Mouse (Mus musculus) lung, postnatal 0 days (tissue): ENCODE data around the gene Matn1. TPM values are rescaled to one million over a fixed set of nuclear protein-coding genes. Genes with fewer than 3 reads are reported as not detected.

ENCODE experiments used
- ATAC-seq: fragments of 200-750 bp; cut with Nextera tagmentation; 2 replicates; pipeline ENCODE4 v1.8.0; 2017; ENCODE audit warnings: moderate library complexity
- DNase-seq: peaks from one replicate; pipeline ENCODE4 v3.0.0-alpha.2; 2016; ENCODE audit warnings: low spot score
- H3K27ac ChIP-seq: fragments of 300-500 bp; sonication (generic); 2 replicates; pipeline ENCODE4 v1.5.1; 2014; ENCODE audit warnings: antibody characterized with exemption, mild to moderate bottlenecking, low read length, mixed read lengths
- H3K27me3 ChIP-seq: fragments of 300-500 bp; sonication (generic); replicated peaks from 2 replicates; pipeline ENCODE4 v1.6.1; 2014; ENCODE audit warnings: low read length, mixed read lengths; ENCODE audit not compliant: insufficient read depth
- H3K36me3 ChIP-seq: fragments of 300-500 bp; sonication (generic); 2 replicates; pipeline ENCODE4 v1.6.1; 2014; ENCODE audit warnings: low read length, mixed read lengths; ENCODE audit not compliant: insufficient read depth
- H3K4me1 ChIP-seq: fragments of 300-500 bp; sonication (generic); 2 replicates; pipeline ENCODE4 v1.6.1; 2014; ENCODE audit warnings: antibody characterized with exemption, low read depth, low read length, mixed read lengths; ENCODE audit not compliant: insufficient read depth
- H3K4me2 ChIP-seq: fragments of 300-500 bp; sonication (generic); replicated peaks from 2 replicates; pipeline ENCODE4 v1.6.1; 2014; ENCODE audit warnings: low read depth, mild to moderate bottlenecking, low read length, moderate library complexity, mixed read lengths
- H3K4me3 ChIP-seq: fragments of 300-500 bp; sonication (generic); 2 replicates; pipeline ENCODE4 v1.5.1; 2014; ENCODE audit warnings: low read depth, low read length
- H3K9ac ChIP-seq: fragments of 300-500 bp; sonication (generic); replicated peaks from 2 replicates; pipeline ENCODE4 v1.6.1; 2014; ENCODE audit warnings: low read depth, mild to moderate bottlenecking
- H3K9me3 ChIP-seq: fragments of 300-500 bp; sonication (generic); 2 replicates; pipeline ENCODE4 v1.6.1; 2016; ENCODE audit warnings: low read length, mixed read lengths
- CTCF ChIP-seq: IDR thresholded peaks from 2 replicates; pipeline ENCODE4 v1.5.1; 2016; ENCODE audit warnings: antibody characterized with exemption, mild to moderate bottlenecking
- EP300 ChIP-seq: IDR thresholded peaks from 2 replicates; pipeline ENCODE4 v1.6.1; 2016; ENCODE audit warnings: antibody characterized with exemption, mild to moderate bottlenecking, control low read depth
- WGBS: fragments of 180-500 bp; shearing (Covaris S2); extraction: QIAGEN DNeasy Blood & Tissue Kit; methylation state at CpG from one replicate; pipeline ENCODE4 v1.1.7; 2014; 5-methylcytosine and 5-hydroxymethylcytosine counted together
- polyA plus RNA-seq: library from polyadenylated mRNA; unstranded; fragments of >200 nt; fragmentation: Nextera tagmentation; extraction: Ambion mirVana; gene quantifications from 2 replicates; pipeline ENCODE4 v1.2.1, GENCODE M21; 2015

The Matn1 gene
- polyA plus RNA-seq, 1 experiment from 2014 or later: not detected

DNA sequence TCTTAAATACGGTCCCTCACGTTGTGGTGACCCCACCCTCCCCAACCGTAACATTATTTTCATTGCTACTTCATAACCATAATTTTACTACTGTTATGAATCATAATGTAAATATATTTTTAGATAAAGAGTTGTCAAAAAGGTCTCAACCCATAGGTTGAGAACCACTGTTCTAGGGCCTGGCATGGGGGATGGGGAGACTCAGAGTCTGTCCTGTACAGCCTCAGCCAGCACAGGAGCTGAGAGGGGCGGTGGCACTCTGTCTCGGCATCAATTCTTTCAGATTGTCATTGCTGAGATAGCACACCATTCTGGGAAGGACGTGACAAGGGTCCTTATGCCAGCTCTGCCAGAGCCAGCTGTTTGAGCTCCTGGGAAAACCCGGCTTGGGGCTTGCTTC is 29.7 kb upstream of the Matn1 start:
- no peak overlapping the region; the same call in 1 of the 2 replicates for H3K4me3 ChIP-seq
- DNase-seq: no peak
- no peak overlapping the region for H3K9ac ChIP-seq
- peak overlapping the region; percentile 19; the same call in 1 of the 2 replicates for H3K4me2 ChIP-seq
- H3K9me3 ChIP-seq: no peaks in the 10 kb centered on the region
- H3K4me1 ChIP-seq: no peaks in the 10 kb centered on the region
- no peaks in the 10 kb centered on the region for H3K36me3 ChIP-seq
- ATAC-seq: no peak
- TF ChIP-seq EP300 (no peak), CTCF (no peak)
- WGBS: 43% methylated on average over 7 of the region's 7 CpGs
- no peaks in the 10 kb centered on the region for H3K27me3 ChIP-seq
- H3K27ac ChIP-seq: no peak overlapping the region

DNA sequence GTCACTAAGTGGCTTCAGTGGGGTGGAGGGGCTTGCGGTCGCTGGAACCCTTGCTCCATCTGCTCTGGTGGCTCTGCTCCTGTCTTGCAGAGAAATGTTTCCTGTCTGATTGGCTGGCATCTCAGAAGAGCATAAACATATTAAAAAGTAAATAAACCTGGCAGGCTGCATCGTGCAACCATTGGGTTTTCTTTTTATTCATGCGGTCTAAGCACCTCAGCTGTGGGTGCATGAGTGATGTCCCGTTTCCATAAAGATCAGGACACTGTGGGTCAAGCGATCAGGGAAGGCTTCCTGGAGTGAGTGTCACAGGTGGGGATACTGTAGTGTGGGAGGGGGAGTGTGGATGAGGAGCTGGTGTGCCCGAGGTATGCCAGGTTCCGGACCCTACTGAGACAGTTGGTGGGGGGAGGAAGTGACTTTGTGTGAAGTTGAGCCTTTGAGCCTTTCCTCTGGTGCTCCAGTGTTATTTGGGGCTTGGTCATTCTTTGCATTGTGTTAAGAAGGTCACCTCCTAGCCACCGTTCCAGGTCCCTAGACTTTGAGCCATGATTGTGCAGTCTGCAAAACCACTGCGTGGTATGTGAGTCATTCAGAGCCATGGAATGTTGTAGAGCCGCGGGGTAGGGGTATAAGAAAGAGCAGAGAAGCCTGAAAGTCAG is 29.0 kb upstream of the Matn1 start:
- 48% methylated on average over 12 of the region's 12 CpGs for WGBS
- no peak for DNase-seq
- TF ChIP-seq CTCF (no peak), EP300 (no peak)
- H3K27me3 ChIP-seq: no peaks in the 10 kb centered on the region
- no peak overlapping the region for H3K9ac ChIP-seq
- ATAC-seq: no peak
- H3K36me3 ChIP-seq: no peaks in the 10 kb centered on the region
- H3K4me3 ChIP-seq: no peak overlapping the region
- no peaks in the 10 kb centered on the region for H3K9me3 ChIP-seq
- peak overlapping the region; percentile 19; the same call in 1 of the 2 replicates for H3K4me2 ChIP-seq
- no peaks in the 10 kb centered on the region for H3K4me1 ChIP-seq
- no peak overlapping the region for H3K27ac ChIP-seq

DNA sequence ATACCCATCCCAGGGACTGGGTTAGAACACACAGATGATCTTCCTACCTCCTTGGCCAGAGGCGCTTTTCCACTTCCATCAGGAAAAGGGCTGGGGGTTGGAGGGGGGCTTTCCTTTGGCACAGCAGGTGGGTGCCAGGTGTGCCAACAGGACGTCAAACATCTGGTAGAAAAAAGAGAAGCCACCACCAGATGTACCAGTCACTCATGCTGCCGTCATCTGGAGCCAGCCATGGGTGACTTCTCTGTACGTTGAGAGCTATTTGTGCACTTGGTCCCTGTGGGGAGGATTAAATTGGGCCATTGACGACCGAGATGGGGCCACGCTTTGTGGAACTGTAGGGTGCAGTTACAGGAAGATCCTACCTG is 28.5 kb upstream of the Matn1 start:
- no peak overlapping the region for H3K4me2 ChIP-seq
- H3K4me1 ChIP-seq: no peaks in the 10 kb centered on the region
- no peak for ATAC-seq
- no peak for DNase-seq
- 49% methylated on average over 7 of the region's 7 CpGs for WGBS
- H3K27me3 ChIP-seq: no peaks in the 10 kb centered on the region
- H3K9me3 ChIP-seq: no peaks in the 10 kb centered on the region
- H3K27ac ChIP-seq: no peak overlapping the region
- H3K9ac ChIP-seq: no peak overlapping the region
- no peak overlapping the region for H3K4me3 ChIP-seq
- H3K36me3 ChIP-seq: no peaks in the 10 kb centered on the region
- TF ChIP-seq CTCF (no peak), EP300 (no peak)

DNA sequence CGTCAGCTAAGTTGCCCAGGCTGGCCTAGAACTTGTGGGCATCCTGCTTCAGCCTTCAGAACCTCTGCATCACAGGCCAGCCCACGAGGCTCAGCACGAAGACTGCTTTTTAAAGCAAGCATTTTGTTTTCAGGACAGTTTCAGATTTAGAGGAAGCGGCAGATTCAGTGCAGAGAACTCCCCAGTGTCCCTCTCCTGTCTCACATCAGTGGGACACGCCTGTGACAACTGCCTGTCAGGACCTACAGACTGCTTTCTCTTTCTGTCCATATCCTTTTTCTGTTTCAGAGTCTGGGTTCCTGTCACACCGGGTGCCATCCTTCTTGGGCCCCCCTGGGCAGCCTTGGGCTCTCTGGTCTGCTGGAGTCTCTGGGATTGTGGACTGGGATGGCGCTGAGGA is 27.5 kb upstream of the Matn1 start:
- Histone ChIP-seq H3K36me3 (no peaks in the 10 kb centered on the region), H3K4me2 (no peak overlapping the region), H3K9ac (no peak overlapping the region), H3K4me3 (no peak overlapping the region), H3K9me3 (no peaks in the 10 kb centered on the region), H3K27me3 (no peaks in the 10 kb centered on the region), H3K27ac (no peak overlapping the region), H3K4me1 (no peaks in the 10 kb centered on the region)
- DNase-seq (no peak), ATAC-seq (no peak)
- no peak for TF ChIP-seq CTCF
- TF ChIP-seq EP300: no peak
- WGBS: 81% methylated on average over 7 of the region's 7 CpGs

DNA sequence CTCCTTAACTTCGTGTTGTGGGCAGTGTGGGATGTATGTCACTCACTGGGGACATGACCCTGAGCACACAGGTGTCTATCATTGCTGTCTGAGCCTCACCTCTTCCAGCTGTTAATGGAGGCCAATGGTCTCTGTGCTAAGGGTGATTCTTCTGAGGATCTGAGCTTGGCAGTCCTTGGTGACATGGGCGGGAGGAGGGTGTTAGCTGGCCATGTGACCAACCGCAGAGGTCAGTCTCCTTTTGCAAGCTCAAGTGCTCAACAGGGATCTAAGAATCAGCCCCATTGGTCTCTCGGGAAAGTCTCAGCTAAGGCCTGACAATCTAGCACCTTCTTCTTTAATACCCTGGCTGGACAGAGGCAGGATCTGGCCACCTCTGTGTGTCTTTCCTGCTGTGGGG is 26.6 kb upstream of the Matn1 start:
- Histone ChIP-seq H3K4me1 (no peaks in the 10 kb centered on the region), H3K4me3 (no peak overlapping the region), H3K9ac (no peak overlapping the region), H3K27me3 (no peaks in the 10 kb centered on the region), H3K27ac (no peak overlapping the region), H3K9me3 (no peaks in the 10 kb centered on the region), H3K36me3 (no peaks in the 10 kb centered on the region), H3K4me2 (no peak overlapping the region)
- DNase-seq (no peak), ATAC-seq (no peak)
- TF ChIP-seq CTCF (no peak), EP300 (no peak)
- 64% methylated on average over 4 of the region's 4 CpGs for WGBS

DNA sequence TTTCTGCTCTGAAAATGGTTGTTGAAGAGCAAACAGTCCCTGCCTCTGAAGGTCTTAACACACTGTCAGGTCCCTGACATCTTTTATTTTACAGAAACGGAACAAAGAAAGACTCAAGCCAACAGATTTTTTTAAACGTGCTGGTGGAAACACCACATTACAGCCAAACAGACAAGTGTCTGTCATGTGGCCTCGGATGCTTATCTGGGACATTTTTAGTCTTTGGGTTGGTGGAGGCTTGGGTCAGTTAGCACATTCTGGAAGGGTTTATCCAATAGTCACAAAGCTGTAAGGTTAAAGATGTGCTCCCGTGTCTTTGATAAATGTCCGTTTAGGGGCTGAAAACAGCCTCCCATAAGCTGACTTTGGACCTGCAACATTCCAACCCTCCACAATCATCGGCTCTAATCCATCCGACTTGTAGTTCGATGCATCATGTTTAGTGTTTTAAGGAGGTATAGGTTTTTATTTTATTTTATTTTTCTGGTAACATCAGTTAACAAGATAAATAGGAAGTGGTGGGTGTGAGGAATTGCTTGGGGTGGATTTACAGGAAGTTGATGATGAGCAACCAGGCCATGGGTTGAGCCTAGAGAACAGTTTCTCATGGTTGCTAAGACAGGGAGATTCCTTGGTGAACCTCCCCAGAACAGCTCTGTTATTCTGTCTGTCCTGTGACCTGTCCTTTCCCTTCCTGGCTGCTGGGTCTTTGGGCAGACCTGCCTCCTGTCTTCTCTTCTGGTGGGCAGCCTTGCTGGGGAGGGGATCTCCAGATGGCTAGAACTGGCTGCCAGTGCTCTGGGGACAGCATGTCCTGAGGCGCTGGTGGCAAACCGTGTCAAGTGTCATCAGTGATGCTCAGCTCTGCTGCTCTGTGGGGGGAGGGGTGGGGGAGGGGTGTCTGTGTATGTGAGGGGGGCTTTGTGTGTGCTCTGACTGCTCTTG is 25.1 kb upstream of the Matn1 start:
- Histone ChIP-seq H3K4me1 (no peaks in the 10 kb centered on the region), H3K36me3 (no peaks in the 10 kb centered on the region), H3K4me2 (no peak overlapping the region), H3K9ac (no peak overlapping the region), H3K4me3 (no peak overlapping the region), H3K27ac (no peak overlapping the region), H3K27me3 (no peaks in the 10 kb centered on the region), H3K9me3 (no peaks in the 10 kb centered on the region)
- no peak for TF ChIP-seq CTCF
- 0 out of 2 replicates have a peak, but pooled peaks have one; percentile 6 for TF ChIP-seq EP300
- peak; percentile 48 for ATAC-seq
- WGBS: 66% methylated on average over 9 of the region's 10 CpGs
- peak; percentile 27 for DNase-seq
